Mouse (Mus musculus) ovary, adult 18-20 months (tissue): ENCODE data around the gene Llph.
A peak's percentile ranks its signal among the peaks of the same experiment; 100 is the strongest.
"Not testable (repeated sequence)": the region's sequence is repeated elsewhere in the genome, so short reads cannot be mapped to it uniquely, and the experiment has no call there.

Source experiments
- DNase-seq: peaks from one replicate; pipeline ENCODE4 v3.0.0; 2022; ENCODE audit warnings: low spot score, mixed read lengths

Gene Llph

GRCm38 (mm10) chr10:120226871-120227661 lies at the start of gene Llph:
Gene Llph, plus strand, starts transcription at chr10:120227070.
- peak; percentile 72 for DNase-seq

- DNase-seq = no peak
Observed at GRCm38 (mm10) chr10:120182887-120183286, 44.0 kb upstream of the Llph start.

GRCm38 (mm10) chr10:120183342-120183741 lies 43.5 kb upstream of the Llph start:
- DNase-seq = no peak

GRCm38 (mm10) chr10:120188513-120188912 lies 38.4 kb upstream of the Llph start:
- no peak for DNase-seq

GRCm38 (mm10) chr10:120189276-120189675 lies 37.6 kb upstream of the Llph start:
- DNase-seq = no peak

- no peak for DNase-seq
Observed at GRCm38 (mm10) chr10:120189782-120190181, 37.1 kb upstream of the Llph start.

GRCm38 (mm10) chr10:120191165-120191564 lies 35.7 kb upstream of the Llph start:
- no peak for DNase-seq

GRCm38 (mm10) chr10:120192278-120192677 lies 34.6 kb upstream of the Llph start:
- no peak for DNase-seq

GRCm38 (mm10) chr10:120193255-120193654 lies 33.6 kb upstream of the Llph start:
- DNase-seq = no peak

GRCm38 (mm10) chr10:120197061-120197835 lies 29.6 kb upstream of the Llph start:
- DNase-seq = no peak

GRCm38 (mm10) chr10:120201131-120201921 lies 25.5 kb upstream of the Llph start, which contains the start of gene Tmbim4:
Gene Tmbim4, plus strand, starts transcription at chr10:120201590.
- peak; percentile 34 for DNase-seq

GRCm38 (mm10) chr10:120201961-120202402 lies 24.9 kb upstream of the Llph start, which contains the start of gene Irak3:
Gene Irak3, minus strand, starts transcription at chr10:120202130.
- peak; percentile 26 for DNase-seq

- no peak for DNase-seq
Observed at GRCm38 (mm10) chr10:120202467-120203250, 24.2 kb upstream of the Llph start.

- no peak for DNase-seq
Observed at GRCm38 (mm10) chr10:120204591-120205210, 22.2 kb upstream of the Llph start.

GRCm38 (mm10) chr10:120208015-120208414 lies 18.9 kb upstream of the Llph start:
- DNase-seq = no peak

GRCm38 (mm10) chr10:120208575-120209538 lies 18.0 kb upstream of the Llph start:
- DNase-seq = peak; percentile 75

GRCm38 (mm10) chr10:120209539-120209925 lies 17.3 kb upstream of the Llph start:
- no peak for DNase-seq

- no peak for DNase-seq
Observed at GRCm38 (mm10) chr10:120210096-120210495, 16.8 kb upstream of the Llph start.

- DNase-seq = not testable (repeated sequence)
Observed at GRCm38 (mm10) chr10:120217099-120217498, 9.8 kb upstream of the Llph start.

GRCm38 (mm10) chr10:120218996-120219395 lies 7.9 kb upstream of the Llph start:
- DNase-seq = no peak
